Mouse (Mus musculus): ENCODE results near the gene Plekhj1. TPM values are rescaled to one million over a fixed set of nuclear protein-coding genes. Genes with fewer than 3 reads are reported as not detected.

Gene Plekhj1
- polyA plus RNA-seq, 1 experiment, result 73.5 TPM

- Histone ChIP-seq H3K27me3 (ENCODE audit: control insufficient read depth, insufficient read depth, low read length, poor library complexity, severe bottlenecking) (no peaks in the 10 kb centered on the region), H3K4me1 (ENCODE audit: control insufficient read depth, insufficient read depth, low read length) (peaks cover 3% of the 10 kb centered on the region), H3K27ac (ENCODE audit: insufficient read depth, low read length) (no peak within 1 kb of the TSS), H3K36me3 (ENCODE audit: control insufficient read depth, insufficient read depth, low read length, poor library complexity, severe bottlenecking) (peaks cover 20% of the 10 kb centered on the region), H3K9ac (ENCODE audit: low read depth, poor library complexity, severe bottlenecking) (no peak within 1 kb of the TSS), H3K4me3 (ENCODE audit: low read depth, low read length) (no peak within 1 kb of the TSS; the same call in 1 of the 2 replicates), H3K9me3 (replicated peaks; ENCODE audit: control insufficient read depth, insufficient read depth, low read length, poor library complexity, severe bottlenecking) (no peaks in the 10 kb centered on the region)
- no peak for TF ChIP-seq EP300 (IDR thresholded peaks at IDR 0.05; ENCODE audit: insufficient read depth, low read depth, low read length)
- no peak for TF ChIP-seq POLR2A (IDR thresholded peaks at IDR 0.05; ENCODE audit: insufficient read depth, low read length)
Observed at GRCm38 (mm10) chr10:80804916-80805315, 6.5 kb upstream of the Plekhj1 start, which contains the start of gene Amh. Gene Amh, plus strand, starts transcription at chr10:80805243.

GRCm38 (mm10) chr10:80804340-80804739 lies 5.9 kb upstream of the Plekhj1 start:
- no peaks in the 10 kb centered on the region for H3K27me3 ChIP-seq (ENCODE audit: control insufficient read depth, insufficient read depth, low read length, poor library complexity, severe bottlenecking)
- no peak overlapping the region for H3K4me3 ChIP-seq (ENCODE audit: low read depth, low read length)
- TF ChIP-seq CTCF (IDR thresholded peaks at IDR 0.05; ENCODE audit: low read depth, low read length), result no peak
- no peak for TF ChIP-seq EP300 (IDR thresholded peaks at IDR 0.05; ENCODE audit: insufficient read depth, low read depth, low read length)
- no peak for TF ChIP-seq POLR2A (IDR thresholded peaks at IDR 0.05; ENCODE audit: insufficient read depth, low read length)
- no peak overlapping the region for H3K9ac ChIP-seq (ENCODE audit: low read depth, poor library complexity, severe bottlenecking)
- H3K27ac ChIP-seq (ENCODE audit: insufficient read depth, low read length), result no peak overlapping the region
- H3K36me3 ChIP-seq (ENCODE audit: control insufficient read depth, insufficient read depth, low read length, poor library complexity, severe bottlenecking), result peaks cover 20% of the 10 kb centered on the region
- no peaks in the 10 kb centered on the region for H3K9me3 ChIP-seq (replicated peaks; ENCODE audit: control insufficient read depth, insufficient read depth, low read length, poor library complexity, severe bottlenecking)
- peaks cover 3% of the 10 kb centered on the region for H3K4me1 ChIP-seq (ENCODE audit: control insufficient read depth, insufficient read depth, low read length)

- Histone ChIP-seq H3K9ac (ENCODE audit: low read depth, poor library complexity, severe bottlenecking) (no peak overlapping the region), H3K4me1 (ENCODE audit: control insufficient read depth, insufficient read depth, low read length) (no peaks in the 10 kb centered on the region), H3K27ac (ENCODE audit: insufficient read depth, low read length) (no peak overlapping the region), H3K9me3 (replicated peaks; ENCODE audit: control insufficient read depth, insufficient read depth, low read length, poor library complexity, severe bottlenecking) (no peaks in the 10 kb centered on the region), H3K36me3 (ENCODE audit: control insufficient read depth, insufficient read depth, low read length, poor library complexity, severe bottlenecking) (peaks cover 20% of the 10 kb centered on the region), H3K4me3 (ENCODE audit: low read depth, low read length) (no peak overlapping the region), H3K27me3 (ENCODE audit: control insufficient read depth, insufficient read depth, low read length, poor library complexity, severe bottlenecking) (no peaks in the 10 kb centered on the region)
- TF ChIP-seq CTCF (IDR thresholded peaks at IDR 0.05; ENCODE audit: low read depth, low read length) (no peak), EP300 (IDR thresholded peaks at IDR 0.05; ENCODE audit: insufficient read depth, low read depth, low read length) (no peak)
Observed at GRCm38 (mm10) chr10:80802996-80803395, 4.6 kb upstream of the Plekhj1 start.

GRCm38 (mm10) chr10:80802204-80802912 lies 3.9 kb upstream of the Plekhj1 start:
- H3K27ac ChIP-seq (ENCODE audit: insufficient read depth, low read length), result no peak overlapping the region
- no peak overlapping the region for H3K9ac ChIP-seq (ENCODE audit: low read depth, poor library complexity, severe bottlenecking)
- no peak overlapping the region for H3K4me3 ChIP-seq (ENCODE audit: low read depth, low read length)
- no peaks in the 10 kb centered on the region for H3K9me3 ChIP-seq (replicated peaks; ENCODE audit: control insufficient read depth, insufficient read depth, low read length, poor library complexity, severe bottlenecking)
- no peaks in the 10 kb centered on the region for H3K4me1 ChIP-seq (ENCODE audit: control insufficient read depth, insufficient read depth, low read length)
- peaks cover 20% of the 10 kb centered on the region for H3K36me3 ChIP-seq (ENCODE audit: control insufficient read depth, insufficient read depth, low read length, poor library complexity, severe bottlenecking)
- no peaks in the 10 kb centered on the region for H3K27me3 ChIP-seq (ENCODE audit: control insufficient read depth, insufficient read depth, low read length, poor library complexity, severe bottlenecking)
- TF ChIP-seq CTCF (IDR thresholded peaks at IDR 0.05; ENCODE audit: low read depth, low read length) (no peak), EP300 (IDR thresholded peaks at IDR 0.05; ENCODE audit: insufficient read depth, low read depth, low read length) (no peak), POLR2A (IDR thresholded peaks at IDR 0.05; ENCODE audit: insufficient read depth, low read length) (no peak)

GRCm38 (mm10) chr10:80799070-80799566 lies 692 bp upstream of the Plekhj1 start:
- Histone ChIP-seq H3K27ac (ENCODE audit: insufficient read depth, low read length) (peak overlapping the region; percentile 58), H3K36me3 (ENCODE audit: control insufficient read depth, insufficient read depth, low read length, poor library complexity, severe bottlenecking) (peaks cover 20% of the 10 kb centered on the region), H3K27me3 (ENCODE audit: control insufficient read depth, insufficient read depth, low read length, poor library complexity, severe bottlenecking) (no peaks in the 10 kb centered on the region), H3K9me3 (replicated peaks; ENCODE audit: control insufficient read depth, insufficient read depth, low read length, poor library complexity, severe bottlenecking) (no peaks in the 10 kb centered on the region), H3K9ac (ENCODE audit: low read depth, poor library complexity, severe bottlenecking) (peak overlapping the region; percentile 81), H3K4me1 (ENCODE audit: control insufficient read depth, insufficient read depth, low read length) (peaks cover 2% of the 10 kb centered on the region), H3K4me3 (ENCODE audit: low read depth, low read length) (peak overlapping the region; percentile 99)
- no peak for TF ChIP-seq EP300 (IDR thresholded peaks at IDR 0.05; ENCODE audit: insufficient read depth, low read depth, low read length)
- no peak for TF ChIP-seq CTCF (IDR thresholded peaks at IDR 0.05; ENCODE audit: low read depth, low read length)
- no peak for TF ChIP-seq POLR2A (IDR thresholded peaks at IDR 0.05; ENCODE audit: insufficient read depth, low read length)

Measured in ES-Bruce4 (cell line).